8 mouse cellular contexts compared by ENCODE assay signal in the genomic region with DNA sequence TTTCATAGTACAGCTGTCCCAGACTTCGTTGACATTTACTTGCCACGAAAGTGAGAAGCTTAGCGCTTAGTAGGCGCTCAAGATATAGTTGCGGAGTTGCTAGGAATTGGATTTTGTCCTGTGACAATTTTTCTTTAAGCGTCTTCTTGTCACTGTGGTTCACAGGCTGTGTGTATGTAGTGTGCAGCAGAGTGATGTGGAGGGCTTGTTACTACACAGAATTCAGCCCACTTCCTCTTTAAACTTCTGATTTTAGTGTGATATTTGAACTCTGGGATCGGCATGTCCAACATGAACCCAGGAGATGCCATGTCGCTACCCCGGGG. TPM values are rescaled to one million over a fixed set of nuclear protein-coding genes. Genes with fewer than 3 reads are reported as not detected.
DNase-seq lines count a peak whose midpoint lies in the region; ATAC-seq and TF ChIP-seq lines count a peak whose summit lies in the region.

No protein-coding gene starts in this region.

- TF ChIP-seq CTCF in MEL (IDR thresholded peaks at IDR 0.05 in 2 of 3, conservative IDR thresholded peaks at IDR 0.05 in 1 of 3; ENCODE audit: control insufficient read depth in 1 of 3, insufficient read depth in 1 of 3, low read depth in 2 of 3, low read length in 3 of 3, poor library complexity in 1 of 3, severe bottlenecking in 1 of 3), result no peak

- no peak for TF ChIP-seq RAD21 in MEL (IDR thresholded peaks at IDR 0.05; ENCODE audit: low read depth, low read length)

- H3K4me2 ChIP-seq in heart, embryonic 15.5 days, result peak overlapping the region; percentile 77
- H3K4me2 ChIP-seq in hindbrain, embryonic 13.5 days, result peak overlapping the region; percentile 74
- H3K4me2 ChIP-seq in midbrain, embryonic 13.5 days (replicated peaks), result peak overlapping the region; percentile 83

- intact Hi-C loops in heart, postnatal 10 days (cut with DNase I), result no loop called here

- peak overlapping the region; percentile 72 for H3K9ac ChIP-seq in heart, embryonic 15.5 days
- peak overlapping the region; percentile 95 for H3K9ac ChIP-seq in MEL (ENCODE audit: control insufficient read depth, low read depth, low read length, poor library complexity, severe bottlenecking)
- H3K9ac ChIP-seq in hindbrain, embryonic 13.5 days, result peak overlapping the region; percentile 78
- H3K9ac ChIP-seq in midbrain, embryonic 13.5 days (replicated peaks), result peak overlapping the region; percentile 79

- 47% methylated on average over 9 of the region's 9 CpGs for WGBS in heart, embryonic 15.5 days
- WGBS in hindbrain, embryonic 13.5 days, result 57% methylated on average over 9 of the region's 9 CpGs
- 51% methylated on average over 9 of the region's 9 CpGs for WGBS in midbrain, embryonic 13.5 days

- H3K36me3 ChIP-seq in heart, embryonic 15.5 days, result no peaks in the 10 kb centered on the region
- H3K36me3 ChIP-seq in MEL (ENCODE audit: control insufficient read depth in 1 of 2, insufficient read depth in 2 of 2, low read length in 2 of 2), result peaks cover 0 to 9% of the 10 kb centered on the region in 2 experiments; a peak in 2 of 4 replicates
- no peaks in the 10 kb centered on the region for H3K36me3 ChIP-seq in hindbrain, embryonic 13.5 days
- no peaks in the 10 kb centered on the region for H3K36me3 ChIP-seq in midbrain, embryonic 13.5 days

- H3K4me3 ChIP-seq in heart, embryonic 15.5 days, result peak overlapping the region; percentile 73
- H3K4me3 ChIP-seq in MEL (ENCODE audit: control insufficient read depth in 1 of 2, insufficient read depth in 1 of 2, low read depth in 2 of 2, low read length in 2 of 2), result peak overlapping the region; percentile 98 to 99
- H3K4me3 ChIP-seq in hindbrain, embryonic 13.5 days, result peak overlapping the region; percentile 62
- H3K4me3 ChIP-seq in midbrain, embryonic 13.5 days (replicated peaks), result peak overlapping the region; percentile 78

- no peak for TF ChIP-seq POLR2A in MEL (IDR thresholded peaks at IDR 0.05; ENCODE audit: control insufficient read depth in 1 of 2, insufficient read depth in 1 of 2, low read depth in 1 of 2, low read length in 2 of 2, poor library complexity in 1 of 2)

- DNase-seq in heart, postnatal 10 days, result no peak
- DNase-seq in MEL (ENCODE audit: low read depth, low spot score), result peak; percentile 54
- DNase-seq in frontal cortex, postnatal 10 days (ENCODE audit: low spot score in 2 of 2), result no peak
- no peak for DNase-seq in left cerebral cortex, adult 11 months (ENCODE audit: low spot score)
- DNase-seq in right cerebral cortex, adult 18-20 months, result no peak

- H3K4me1 ChIP-seq in heart, embryonic 15.5 days (replicated peaks), result peaks cover 6% of the 10 kb centered on the region
- H3K4me1 ChIP-seq in MEL (ENCODE audit: control insufficient read depth in 1 of 2, insufficient read depth in 2 of 2, low read length in 2 of 2), result peaks cover 0 to 5% of the 10 kb centered on the region in 2 experiments; a peak in 2 of 4 replicates
- peaks cover 6% of the 10 kb centered on the region for H3K4me1 ChIP-seq in hindbrain, embryonic 13.5 days (replicated peaks)
- H3K4me1 ChIP-seq in midbrain, embryonic 13.5 days (replicated peaks), result peaks cover 7% of the 10 kb centered on the region

- H3K79me2 ChIP-seq in MEL (ENCODE audit: control insufficient read depth, insufficient read depth, low read length, poor library complexity), result peaks cover 9% of the 10 kb centered on the region

- no peak for TF ChIP-seq EP300 in MEL (IDR thresholded peaks at IDR 0.05; ENCODE audit: low read depth in 1 of 2, low read length in 2 of 2)

- H3K9me3 ChIP-seq in heart, embryonic 15.5 days (replicated peaks), result no peaks in the 10 kb centered on the region
- no peaks in the 10 kb centered on the region for H3K9me3 ChIP-seq in MEL (replicated peaks; ENCODE audit: insufficient read depth, low read length)
- H3K9me3 ChIP-seq in hindbrain, embryonic 13.5 days, result no peaks in the 10 kb centered on the region
- H3K9me3 ChIP-seq in midbrain, embryonic 13.5 days, result no peaks in the 10 kb centered on the region

- H3K27ac ChIP-seq in heart, embryonic 15.5 days, result peak overlapping the region; percentile 78; the same call in 1 of the 2 replicates
- H3K27ac ChIP-seq in MEL (ENCODE audit: control insufficient read depth, low read depth, low read length), result peak overlapping the region; percentile 75
- no peak overlapping the region for H3K27ac ChIP-seq in hindbrain, embryonic 13.5 days
- 0 out of 2 replicates have a peak overlapping the region, but pooled peaks have one; percentile 73 for H3K27ac ChIP-seq in midbrain, embryonic 13.5 days

- no peak for ATAC-seq in heart, embryonic 15.5 days (replicated peaks; ENCODE audit: insufficient number of reproducible peaks, insufficient read depth, low FRiP score, low read depth)
- peak; percentile 8; the same call in 1 of the 2 replicates for ATAC-seq in hindbrain, embryonic 13.5 days (ENCODE audit: low FRiP score)
- ATAC-seq in midbrain, embryonic 13.5 days, result no peak

- no peaks in the 10 kb centered on the region for H3K27me3 ChIP-seq in heart, embryonic 15.5 days
- H3K27me3 ChIP-seq in MEL (ENCODE audit: control insufficient read depth in 1 of 2, insufficient read depth in 2 of 2, low read length in 2 of 2), result no peaks in the 10 kb centered on the region
- no peaks in the 10 kb centered on the region for H3K27me3 ChIP-seq in hindbrain, embryonic 13.5 days
- H3K27me3 ChIP-seq in midbrain, embryonic 13.5 days, result no peaks in the 10 kb centered on the region

TF ChIP-seq in MEL, 35 proteins besides CTCF, POLR2A, EP300 and RAD21:
- TF ChIP-seq E2F4 (IDR thresholded peaks at IDR 0.05; ENCODE audit: borderline replicate concordance, low read depth, low read length) (no peak), ZKSCAN1 (IDR thresholded peaks at IDR 0.05; ENCODE audit: low read depth, low read length) (peak; percentile 83; the same call in 1 of the 2 replicates)
TF ChIP-seq in MEL: peak in this region for 1.

RNA-seq across cellular contexts. Expression of gene Adck1, which starts 0.7 kb away (rescaled TPM):
- 18.4 and 20.9 TPM in 2 replicates for polyA plus RNA-seq in heart, embryonic 15.5 days (2015; fragmentation: Nextera tagmentation; extraction: Ambion mirVana)
- 10 to 100 TPM; 22.7 to 25.6 TPM for total RNA-seq in heart, postnatal 10 days (2021)
- total RNA-seq in MEL (2012; rRNA removed), result 24.8 and 30.6 TPM in 2 replicates
- polyA plus RNA-seq in MEL (2012; ENCODE audit: insufficient read depth in 1 of 2, insufficient read length in 2 of 2, low read depth in 1 of 2, low replicate concordance in 2 of 2, missing spikeins in 1 of 2), result 10 to 100 TPM in 1 of 2 experiments, not detected in 1; 34.3 TPM
- 31.0 and 33.3 TPM in 2 replicates for polyA plus RNA-seq in hindbrain, embryonic 13.5 days (2015; fragmentation: Nextera tagmentation; extraction: Ambion mirVana)
- polyA plus RNA-seq in midbrain, embryonic 13.5 days (2015; fragmentation: Nextera tagmentation; extraction: Ambion mirVana), result 26.4 and 27.2 TPM in 2 replicates

RNA-seq across cellular contexts. Expression of gene Gm5039, which starts 37.3 kb away (rescaled TPM):
- polyA plus RNA-seq in heart, embryonic 15.5 days (2015; fragmentation: Nextera tagmentation; extraction: Ambion mirVana), result not detected in 2 replicates
- not detected for total RNA-seq in heart, postnatal 10 days (2021)
- total RNA-seq in MEL (2012; rRNA removed), result not detected in 2 replicates
- under 1 TPM in 1 of 2 experiments, not detected in 1; 0.06 TPM for polyA plus RNA-seq in MEL (2012; ENCODE audit: insufficient read depth in 1 of 2, insufficient read length in 2 of 2, low read depth in 1 of 2, low replicate concordance in 2 of 2, missing spikeins in 1 of 2)
- polyA plus RNA-seq in hindbrain, embryonic 13.5 days (2015; fragmentation: Nextera tagmentation; extraction: Ambion mirVana), result not detected in 2 replicates
- not detected in 2 replicates for polyA plus RNA-seq in midbrain, embryonic 13.5 days (2015; fragmentation: Nextera tagmentation; extraction: Ambion mirVana)
